Mouse (Mus musculus) bone marrow macrophage, adult 2 months (primary cell): ENCODE measurements around the gene Aaas.

Experiments
- CTCF ChIP-seq: IDR thresholded peaks from 2 replicates; pipeline ENCODE4 v1.5.1; 2012; ENCODE audit warnings: low read depth, mild to moderate bottlenecking, low read length, moderate library complexity
- POLR2A ChIP-seq: IDR thresholded peaks from 2 replicates; pipeline ENCODE4 v1.6.1; 2012; ENCODE audit warnings: mild to moderate bottlenecking, low read depth, low read length, borderline replicate concordance

- TF ChIP-seq CTCF (no peak), POLR2A (no peak)
Measured at GRCm38 (mm10) chr15:102355871-102356441, 5.4 kb upstream of the Aaas start.
